Comparison of ENCODE assay signal across 8 mouse cellular contexts in the genomic region with DNA sequence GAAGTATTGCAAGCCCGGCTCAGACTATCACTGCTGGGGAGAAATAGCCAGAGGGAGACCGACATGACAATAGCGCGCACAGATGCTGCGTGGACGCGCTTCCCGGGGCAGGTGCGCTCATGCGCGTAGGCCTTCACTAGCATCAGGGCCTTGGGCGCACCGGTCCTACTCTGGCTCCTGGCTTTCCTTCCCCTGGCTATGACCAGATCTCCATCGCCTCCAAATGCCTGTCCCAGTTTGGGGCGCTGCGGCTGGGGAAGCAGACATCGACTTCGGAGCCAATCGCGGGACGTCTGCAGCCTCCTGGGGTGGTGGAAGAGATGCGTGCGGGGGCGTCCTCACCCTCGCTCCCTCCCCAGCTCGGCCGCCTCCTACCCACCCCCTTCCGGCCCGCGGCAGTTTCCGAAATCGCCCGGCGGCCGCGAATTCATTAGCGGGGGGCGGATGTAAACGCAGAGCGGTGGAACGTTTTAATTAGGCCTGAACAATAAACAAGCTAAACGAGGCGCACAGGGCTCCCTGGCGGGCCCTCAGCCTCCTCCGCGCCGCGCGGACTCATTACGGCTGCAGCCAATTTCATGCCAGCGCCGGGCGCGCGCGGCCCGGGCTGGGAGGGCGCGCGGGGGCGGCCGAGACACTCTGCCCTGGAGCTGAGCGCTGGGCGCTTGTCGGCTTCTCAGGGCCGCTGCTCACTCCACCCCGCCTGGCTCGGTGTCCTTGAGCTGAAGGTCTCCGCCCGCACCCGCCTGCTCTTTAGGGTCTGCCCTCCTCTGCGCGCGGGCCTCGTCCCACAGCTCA. TPM values are rescaled to one million over a fixed set of nuclear protein-coding genes. Genes with fewer than 3 reads are reported as not detected.
DNase-seq lines count a peak whose midpoint lies in the region; ATAC-seq lines count a peak whose summit lies in the region.

No protein-coding gene starts in this region.

- ATAC-seq in limb, embryonic 12.5 days (ENCODE audit: insufficient number of reproducible peaks, insufficient read depth, low FRiP score, low TSS enrichment, low read depth), result peak; percentile 29; the same call in 1 of the 2 replicates
- peak; percentile 67 for ATAC-seq in neural tube, embryonic 14.5 days (ENCODE audit: low read depth)
- ATAC-seq in erythroid progenitor cell, adult 5-6 weeks (replicated peaks; ENCODE audit: low FRiP score, poor library complexity, severe bottlenecking), result no peak

- H3K27ac ChIP-seq in limb, embryonic 12.5 days, result peak overlapping the region; percentile 78
- peak overlapping the region; percentile 95 for H3K27ac ChIP-seq in neural tube, embryonic 14.5 days (ENCODE audit: low read depth, low read length)

- peak; percentile 24 to 43 for DNase-seq in spleen, postnatal 36 days (ENCODE audit: low spot score in 2 of 2)
- no peak for DNase-seq in spleen, postnatal 4 days (ENCODE audit: low spot score in 2 of 2)
- peak; percentile 89 for DNase-seq in cerebellum, adult 9-11 months
- DNase-seq in gastrocnemius, adult 18-20 months (ENCODE audit: low spot score), result peak; percentile 26
- DNase-seq in induced T-regulatory cell, adult 2 months (ENCODE audit: low read depth), result peak; percentile 44

- H3K4me2 ChIP-seq in limb, embryonic 12.5 days, result peak overlapping the region; percentile 91
- H3K4me2 ChIP-seq in neural tube, embryonic 14.5 days (ENCODE audit: low read depth, low read length), result peak overlapping the region; percentile 86

- peaks cover 65% of the 10 kb centered on the region for H3K27me3 ChIP-seq in limb, embryonic 12.5 days
- peaks cover 3% of the 10 kb centered on the region for H3K27me3 ChIP-seq in neural tube, embryonic 14.5 days (ENCODE audit: control insufficient read depth, insufficient read depth, low read length)

- H3K9ac ChIP-seq in limb, embryonic 12.5 days (replicated peaks), result peak overlapping the region; percentile 73
- peak overlapping the region; percentile 72 for H3K9ac ChIP-seq in neural tube, embryonic 14.5 days (replicated peaks; ENCODE audit: low read depth, low read length)

- H3K36me3 ChIP-seq in limb, embryonic 12.5 days, result no peaks in the 10 kb centered on the region
- no peaks in the 10 kb centered on the region for H3K36me3 ChIP-seq in neural tube, embryonic 14.5 days (ENCODE audit: control insufficient read depth, insufficient read depth, low read length)

- H3K4me3 ChIP-seq in limb, embryonic 12.5 days (replicated peaks), result peak overlapping the region; percentile 52
- H3K4me3 ChIP-seq in neural tube, embryonic 14.5 days (ENCODE audit: low read depth, low read length), result peak overlapping the region; percentile 35

- WGBS in limb, embryonic 12.5 days, result under 1% methylated on average over 75 of the region's 75 CpGs
- under 1% methylated on average over 75 of the region's 75 CpGs for WGBS in neural tube, embryonic 14.5 days

- peaks cover 76% of the 10 kb centered on the region for H3K4me1 ChIP-seq in limb, embryonic 12.5 days (replicated peaks)
- peaks cover 47% of the 10 kb centered on the region for H3K4me1 ChIP-seq in neural tube, embryonic 14.5 days (ENCODE audit: control insufficient read depth, insufficient read depth, low read length)

- no peaks in the 10 kb centered on the region for H3K9me3 ChIP-seq in limb, embryonic 12.5 days
- no peaks in the 10 kb centered on the region for H3K9me3 ChIP-seq in neural tube, embryonic 14.5 days (ENCODE audit: control insufficient read depth, low read length)

RNA-seq across cellular contexts. Expression of a gene that starts 24.7 kb away (rescaled TPM):
- total RNA-seq in gastrocnemius, adult 18-20 months (2021), result 10 to 100 TPM; 72.7 to 73.2 TPM
- 43.0 and 49.4 TPM in 2 replicates for polyA plus RNA-seq in limb, embryonic 12.5 days (2016; fragmentation: Nextera tagmentation; extraction: Ambion mirVana)
- 23.5 and 29.3 TPM in 2 replicates for polyA plus RNA-seq in neural tube, embryonic 14.5 days (2014; fragmentation: Nextera tagmentation; extraction: Ambion mirVana)
- total RNA-seq in erythroid progenitor cell, adult 5-6 weeks (2015; ENCODE audit: low replicate concordance), result 17.6 and 21.6 TPM in 2 replicates
- total RNA-seq in erythroid progenitor cell, adult 5-6 weeks (2017; ENCODE audit: low replicate concordance), result 34.1 and 40.8 TPM in 2 replicates

Comparison
In these comparisons a context has a peak if more than half of its experiments do, and no peak if none do; other contexts are left out.
1. DNase-seq: peak in spleen, postnatal 36 days (2 of 2), cerebellum, adult 9-11 months (single experiment), gastrocnemius, adult 18-20 months (single experiment) and induced T-regulatory cell, adult 2 months (single experiment); none in spleen, postnatal 4 days (0 of 2).